Mouse (Mus musculus): Measurements from ENCODE around the gene Ckm.

Gene Ckm

DNA sequence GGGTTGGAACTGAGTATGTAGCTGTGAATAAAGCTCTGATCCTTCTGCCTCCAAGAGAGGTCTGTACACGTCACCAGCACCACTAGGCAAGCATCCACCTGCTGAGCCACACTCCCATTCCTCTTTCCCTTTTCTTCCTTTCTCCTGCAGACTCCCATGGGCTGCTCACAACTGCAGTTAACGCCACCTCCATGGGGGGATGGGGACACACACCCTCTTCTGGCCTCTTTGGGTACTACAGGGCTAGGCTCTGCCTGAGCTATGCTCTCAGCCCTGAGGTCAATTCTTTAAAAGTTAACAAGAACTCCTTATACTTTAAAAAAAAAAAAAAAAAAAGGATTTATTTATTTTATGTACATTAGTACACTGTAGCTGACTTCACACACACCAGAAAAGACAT is 27.9 kb downstream of the Ckm start:
- no peak for DNase-seq (ENCODE audit: low read depth, low spot score)

- DNase-seq (ENCODE audit: low read depth, low spot score) = no peak
Observed at GRCm38 (mm10) chr7:19436276-19436675, 31.7 kb downstream of the Ckm start.

DNA sequence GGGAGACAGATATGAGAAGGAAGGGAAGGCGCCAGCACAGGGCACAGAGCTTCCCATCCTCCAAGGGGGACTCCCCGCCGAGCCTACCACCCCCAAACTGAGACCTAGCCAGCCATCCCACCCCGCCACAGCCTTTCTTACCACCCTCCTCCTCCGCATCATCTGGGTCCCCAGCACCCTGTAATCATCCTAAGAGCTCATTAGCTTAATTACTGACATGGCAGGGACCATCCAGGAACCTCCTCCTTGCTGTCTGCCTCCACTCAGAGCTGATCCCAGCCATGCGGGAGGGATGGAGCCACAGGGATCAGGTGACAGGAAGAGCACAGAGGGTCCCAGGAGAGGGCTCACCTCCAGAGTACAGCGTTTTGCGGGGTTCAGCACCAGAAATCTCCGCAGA is 32.5 kb downstream of the Ckm start:
- peak; percentile 76 for DNase-seq (ENCODE audit: low read depth, low spot score)

GRCm38 (mm10) chr7:19441448-19442091 is 37.0 kb downstream of the Ckm start:
- DNase-seq (ENCODE audit: low read depth, low spot score) = no peak

- DNase-seq (ENCODE audit: low read depth, low spot score) = peak; percentile 90
Observed at GRCm38 (mm10) chr7:19443344-19443743, 38.8 kb downstream of the Ckm start.

DNA sequence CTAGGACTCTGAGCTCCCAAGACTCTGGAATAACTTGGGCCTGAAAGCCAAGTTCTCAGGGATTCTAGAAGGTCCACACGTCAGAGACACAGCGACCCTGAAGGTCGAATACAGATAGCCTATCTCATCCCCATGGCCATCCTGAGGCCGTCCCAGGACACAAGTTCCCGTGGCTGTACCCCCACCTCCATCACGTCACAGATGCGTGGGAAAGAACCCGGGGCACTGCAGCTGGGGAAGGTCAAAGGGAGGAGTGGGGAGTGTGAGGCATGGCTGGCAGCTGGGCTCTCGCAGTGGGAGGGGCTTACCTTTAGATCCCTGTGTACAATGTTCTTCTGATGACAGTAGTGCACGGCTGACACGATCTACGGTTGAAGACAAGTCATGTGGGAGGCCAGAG is 40.2 kb downstream of the Ckm start:
- DNase-seq (ENCODE audit: low read depth, low spot score) = no peak

DNA sequence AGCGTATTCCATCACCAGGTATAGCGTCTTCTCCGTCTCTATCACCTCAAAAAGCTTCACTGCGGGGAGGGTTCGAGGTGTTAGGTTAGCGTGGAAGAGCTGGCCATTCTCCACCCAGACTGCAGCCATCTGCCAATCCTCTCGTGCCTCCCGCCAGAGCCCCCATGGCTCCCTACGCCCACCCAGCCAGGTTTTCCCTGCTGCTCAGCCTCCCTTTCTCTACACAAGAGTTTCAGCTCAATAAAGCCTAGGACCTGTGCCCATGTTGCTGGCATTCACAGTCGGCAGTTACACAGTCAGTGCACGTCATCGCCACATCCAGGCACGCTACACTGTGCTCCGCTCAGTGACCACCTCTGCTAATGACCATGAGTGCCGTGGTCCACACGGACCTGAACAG is 43.1 kb downstream of the Ckm start:
- peak; percentile 66 for DNase-seq (ENCODE audit: low read depth, low spot score)

DNA sequence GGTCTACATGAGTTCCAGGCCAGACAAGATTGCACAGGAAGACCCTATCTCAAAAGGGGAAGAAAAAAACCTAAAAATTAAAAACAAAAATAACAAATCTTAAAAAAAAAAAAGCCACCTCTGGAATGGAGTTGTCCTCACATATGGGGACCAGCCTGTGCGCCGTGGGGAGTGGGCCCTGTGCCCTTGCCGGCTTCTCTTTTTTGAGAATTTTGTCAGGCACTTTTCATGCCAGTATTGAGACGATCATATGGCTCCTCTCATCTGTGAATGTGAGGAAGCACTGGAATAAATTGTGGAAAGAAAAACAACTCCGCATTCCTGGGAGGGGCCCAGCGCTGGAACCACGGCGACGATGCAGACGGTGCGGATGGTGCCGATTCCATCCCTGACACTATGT is 44.6 kb downstream of the Ckm start:
- DNase-seq (ENCODE audit: low read depth, low spot score) = no peak

DNA sequence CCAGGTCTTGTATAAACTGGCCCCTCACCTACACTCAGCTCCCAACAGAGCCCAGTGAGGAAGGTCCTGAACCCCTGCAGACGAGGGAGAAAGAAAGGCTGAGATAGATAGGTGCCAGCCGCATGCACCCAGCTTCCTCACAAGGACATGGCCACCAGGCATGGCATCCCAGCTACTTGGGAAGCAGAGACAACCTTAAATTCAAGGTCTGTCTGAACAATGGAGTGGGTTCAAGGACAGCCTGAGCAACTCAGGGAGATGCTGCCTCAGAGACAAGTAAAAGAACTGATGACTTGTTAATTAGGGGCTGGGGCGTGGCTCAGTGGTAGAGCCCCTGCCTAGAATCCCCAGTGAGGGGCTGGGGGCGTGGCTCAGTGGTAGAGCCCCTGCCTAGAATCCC is 50.6 kb downstream of the Ckm start:
- DNase-seq (ENCODE audit: low read depth, low spot score) = no peak

- DNase-seq (ENCODE audit: low read depth, low spot score) = no peak
Observed at GRCm38 (mm10) chr7:19455819-19456495, 51.4 kb downstream of the Ckm start.

GRCm38 (mm10) chr7:19456628-19457027 is 52.1 kb downstream of the Ckm start:
- DNase-seq (ENCODE audit: low read depth, low spot score) = peak; percentile 64

GRCm38 (mm10) chr7:19457414-19458071 is 53.0 kb downstream of the Ckm start:
- DNase-seq (ENCODE audit: low read depth, low spot score) = no peak

GRCm38 (mm10) chr7:19458072-19458486 is 53.5 kb downstream of the Ckm start:
- DNase-seq (ENCODE audit: low read depth, low spot score) = peak; percentile 38

GRCm38 (mm10) chr7:19458591-19459111 is 54.1 kb downstream of the Ckm start, which contains the start of gene Mark4:
Mark4 (minus strand) TSS chr7:19458821.
- DNase-seq (ENCODE audit: low read depth, low spot score) = peak; percentile 79

- no peak for DNase-seq (ENCODE audit: low read depth, low spot score)
Observed at GRCm38 (mm10) chr7:19459144-19459870, 54.7 kb downstream of the Ckm start.

GRCm38 (mm10) chr7:19460500-19460899 is 55.9 kb downstream of the Ckm start:
- DNase-seq (ENCODE audit: low read depth, low spot score) = no peak

GRCm38 (mm10) chr7:19461488-19461887 is 56.9 kb downstream of the Ckm start:
- DNase-seq (ENCODE audit: low read depth, low spot score) = peak; percentile 67

- DNase-seq (ENCODE audit: low read depth, low spot score) = no peak
Observed at GRCm38 (mm10) chr7:19462443-19462842, 57.9 kb downstream of the Ckm start.

DNA sequence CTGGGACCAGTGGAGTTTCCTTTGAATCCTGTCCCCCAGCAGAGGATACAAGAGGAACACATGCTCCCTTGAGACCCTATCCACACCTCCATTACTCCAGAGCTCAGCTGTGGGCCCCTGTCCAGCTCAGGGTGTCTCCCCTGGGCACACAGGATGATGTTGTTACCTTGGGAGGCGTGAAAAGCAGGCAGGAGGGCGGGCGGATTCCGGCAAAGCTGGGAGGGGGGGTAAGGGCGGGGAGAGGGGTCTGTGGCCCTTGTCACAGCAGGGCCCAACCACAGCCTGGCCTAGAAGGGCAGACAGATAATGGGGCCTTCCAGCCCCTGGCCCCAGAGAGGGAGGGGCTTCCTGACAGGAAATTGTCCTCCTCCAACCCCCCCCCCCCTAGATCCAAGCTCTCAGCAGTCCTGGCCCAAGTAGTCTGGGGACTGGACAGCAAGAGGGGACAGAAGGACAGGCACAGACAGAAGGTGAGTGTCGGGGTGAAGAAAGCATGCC is 58.4 kb downstream of the Ckm start, which contains the start of gene Exoc3l2:
Exoc3l2 (plus strand) TSS at position 448 of the 498 bp plus-strand sequence.
- DNase-seq (ENCODE audit: low read depth, low spot score) = no peak

DNA sequence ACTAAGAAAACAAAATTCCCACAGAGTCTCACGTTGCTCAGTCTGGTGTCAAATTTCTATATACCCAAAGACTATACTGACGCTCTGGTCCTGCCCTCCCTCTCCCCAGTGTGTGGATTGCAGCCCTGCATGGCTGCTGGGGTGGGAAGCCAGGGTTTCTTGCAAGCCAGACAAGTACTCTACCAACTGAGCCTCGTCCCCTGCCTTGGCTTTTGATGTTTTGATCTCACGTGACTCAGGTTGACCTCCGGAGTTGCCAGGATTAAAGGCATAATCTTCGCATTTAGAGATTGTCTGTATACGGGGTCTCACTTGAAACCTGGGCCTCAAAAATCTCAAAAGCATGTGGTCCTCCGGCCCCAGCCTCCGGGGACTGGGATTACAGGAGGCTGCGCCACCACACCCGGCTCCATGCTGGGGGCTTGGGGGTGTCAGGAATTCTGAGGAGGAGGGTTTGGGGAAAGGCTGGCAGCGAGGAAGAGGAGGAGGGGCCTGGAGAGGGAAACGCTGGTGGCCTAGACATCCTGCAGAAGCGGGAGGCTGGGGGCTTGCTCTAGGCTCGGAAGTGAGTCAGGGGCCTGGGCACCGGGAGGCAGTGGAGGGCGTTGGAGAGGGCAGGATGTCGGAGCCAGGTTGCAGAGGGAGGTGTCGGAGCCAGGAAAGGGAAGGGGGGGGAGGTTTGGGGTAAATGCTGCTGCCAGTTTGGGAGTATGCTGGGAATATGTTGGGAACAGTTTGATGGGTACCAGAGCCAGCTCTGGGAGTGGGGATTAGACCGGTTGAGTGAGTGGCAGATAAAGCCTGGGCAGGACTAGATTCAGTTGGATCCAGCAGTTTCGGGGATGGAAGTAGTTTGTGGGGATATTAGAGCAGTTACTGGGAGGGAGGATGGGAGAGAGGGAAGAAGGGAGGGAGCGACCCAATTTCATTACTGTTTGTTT is 60.1 kb downstream of the Ckm start:
- DNase-seq (ENCODE audit: low read depth, low spot score) = no peak
